Mouse (Mus musculus): Measurements from ENCODE around the gene Leprot.

The Leprot gene

GRCm38 (mm10) chr4:101656956-101657570 lies 9.5 kb downstream of the Leprot start:
- in situ Hi-C loops (cut with MboI; ENCODE audit: low sequenced_read_pairs) = loop anchor here (25.0 kb wide), 1 partner anchor 805 kb away; no protein-coding TSS in a partner anchor

DNA sequence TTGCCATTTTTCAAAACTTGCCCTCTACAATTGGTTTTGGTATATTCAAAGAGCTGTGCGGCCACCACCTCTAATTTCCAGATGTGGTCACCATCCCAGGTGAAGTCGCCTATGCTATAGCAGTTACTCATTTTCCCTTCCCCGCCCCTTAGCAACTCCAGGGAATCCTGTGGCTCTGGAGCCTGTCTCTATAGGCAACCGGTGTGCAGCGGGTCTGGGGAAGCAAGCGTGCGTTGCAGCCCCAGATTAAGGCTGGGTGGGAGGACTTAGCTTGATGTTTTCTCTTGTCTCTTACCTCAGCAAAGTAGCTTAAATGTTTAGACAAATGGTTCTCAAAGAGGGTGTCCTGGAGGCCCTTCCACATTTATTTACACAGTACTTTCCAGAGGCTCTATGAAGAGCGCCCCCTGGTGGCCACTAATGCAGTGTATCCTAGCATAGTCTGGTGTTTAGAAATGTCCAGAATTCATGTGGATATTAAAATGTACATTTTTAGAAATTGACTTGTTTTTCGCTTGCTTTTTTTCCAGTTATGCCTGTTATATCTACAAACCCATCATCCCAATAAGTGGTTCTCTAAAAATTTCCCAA lies 16.7 kb downstream of the Leprot start:
- in situ Hi-C loops (cut with MboI; ENCODE audit: low sequenced_read_pairs) = loop anchor here (25.0 kb wide), 1 partner anchor 798 kb away; no protein-coding TSS in a partner anchor

- in situ Hi-C loops (cut with MboI; ENCODE audit: low sequenced_read_pairs) = loop anchor here (25.0 kb wide), 1 partner anchor 798 kb away; no protein-coding TSS in a partner anchor
Measured at GRCm38 (mm10) chr4:101664766-101665165, 17.2 kb downstream of the Leprot start.

DNA sequence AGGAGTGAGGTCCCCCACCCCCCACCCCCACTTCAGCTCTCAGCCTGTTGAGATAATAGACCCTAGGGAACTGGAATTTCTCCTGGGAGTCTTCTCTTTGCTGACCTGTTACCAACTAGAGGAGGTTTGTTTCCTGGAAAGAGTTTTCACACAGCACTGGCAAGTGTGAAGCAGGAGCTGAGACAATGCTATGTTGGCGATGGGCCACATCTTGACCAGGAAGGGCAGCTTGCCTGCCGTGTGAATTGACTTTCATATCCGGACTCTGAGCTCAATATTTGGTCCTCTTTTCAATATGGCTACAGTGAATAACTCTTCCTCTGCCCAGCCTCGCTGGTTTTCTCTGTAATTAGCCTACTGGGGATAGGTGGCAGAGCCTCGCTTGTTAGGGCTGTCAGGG lies 21.6 kb downstream of the Leprot start:
- in situ Hi-C loops (cut with MboI; ENCODE audit: low sequenced_read_pairs) = loop anchor here (25.0 kb wide), 1 partner anchor 793 kb away; no protein-coding TSS in a partner anchor

- in situ Hi-C loops (cut with MboI; ENCODE audit: low sequenced_read_pairs) = loop anchor here (25.0 kb wide), 1 partner anchor 792 kb away; no protein-coding TSS in a partner anchor
Measured at GRCm38 (mm10) chr4:101669811-101670210, 22.3 kb downstream of the Leprot start.

DNA sequence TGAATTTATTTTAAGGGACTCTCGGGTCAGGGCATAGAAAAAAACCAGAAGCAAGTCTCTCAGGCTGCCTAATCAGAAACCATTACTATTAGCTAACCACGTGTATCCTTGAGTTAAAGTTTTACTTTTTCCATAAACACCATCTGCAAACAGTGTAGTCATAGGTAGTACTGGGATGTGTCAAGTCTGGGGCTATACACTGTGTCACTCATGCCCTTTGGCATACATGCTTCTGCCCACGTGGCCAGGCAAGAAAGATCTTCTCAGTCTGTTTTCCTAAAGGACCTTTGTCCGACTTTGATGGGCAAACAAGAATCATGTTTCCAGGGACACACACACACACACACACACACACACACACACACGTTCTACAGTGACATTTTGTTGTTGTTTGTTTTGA lies 27.3 kb downstream of the Leprot start:
- in situ Hi-C loops (cut with MboI; ENCODE audit: low sequenced_read_pairs) = loop anchor here (25.0 kb wide), 1 partner anchor 788 kb away; no protein-coding TSS in a partner anchor

DNA sequence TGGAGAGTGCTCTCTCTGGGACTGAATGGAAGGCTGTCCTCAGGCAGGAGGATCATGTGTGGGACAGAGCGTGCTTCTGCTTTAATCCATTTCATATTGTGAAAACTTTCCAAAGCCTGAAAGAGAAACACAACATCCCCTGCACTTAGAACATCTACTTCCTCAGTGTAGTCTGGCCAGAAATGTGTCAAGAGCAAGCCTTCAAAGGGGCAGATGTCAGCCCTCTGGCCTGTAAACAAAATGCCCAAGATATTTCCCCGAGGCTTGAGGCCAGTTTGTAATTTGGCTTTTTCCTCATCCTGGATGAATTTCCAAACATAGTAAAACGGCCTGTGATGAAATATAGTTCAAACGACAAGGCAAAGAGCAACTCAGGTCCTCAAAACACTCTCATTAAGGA lies 28.2 kb downstream of the Leprot start:
- in situ Hi-C loops (cut with MboI; ENCODE audit: low sequenced_read_pairs) = no loop called here

DNA sequence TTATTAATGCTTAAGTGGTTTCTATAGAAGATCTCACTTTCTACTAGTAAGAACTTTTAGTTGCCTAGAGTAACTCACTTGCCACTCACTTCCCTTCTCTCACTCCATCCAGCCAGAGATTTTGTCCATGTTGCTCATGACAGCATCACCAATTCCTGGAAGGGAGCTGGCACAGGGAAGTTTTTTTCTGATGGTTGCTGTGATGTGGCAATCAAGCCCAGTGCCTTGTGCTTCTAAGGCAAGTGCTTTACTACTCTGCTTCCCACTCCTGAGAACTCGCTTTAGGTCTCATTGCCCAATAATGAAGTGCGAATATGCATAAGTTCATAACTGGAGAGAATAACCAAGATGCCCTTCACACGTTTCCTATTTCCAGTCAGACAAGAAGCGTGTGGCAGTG lies 35.1 kb downstream of the Leprot start:
- in situ Hi-C loops (cut with MboI; ENCODE audit: low sequenced_read_pairs) = no loop called here

GRCm38 (mm10) chr4:101683086-101683485 lies 35.6 kb downstream of the Leprot start:
- in situ Hi-C loops (cut with MboI; ENCODE audit: low sequenced_read_pairs) = no loop called here

GRCm38 (mm10) chr4:101684821-101685220 lies 37.3 kb downstream of the Leprot start:
- in situ Hi-C loops (cut with MboI; ENCODE audit: low sequenced_read_pairs) = no loop called here

- in situ Hi-C loops (cut with MboI; ENCODE audit: low sequenced_read_pairs) = no loop called here
Measured at GRCm38 (mm10) chr4:101686227-101686810, 38.8 kb downstream of the Leprot start.

GRCm38 (mm10) chr4:101689241-101689640 lies 41.7 kb downstream of the Leprot start:
- in situ Hi-C loops (cut with MboI; ENCODE audit: low sequenced_read_pairs) = no loop called here

DNA sequence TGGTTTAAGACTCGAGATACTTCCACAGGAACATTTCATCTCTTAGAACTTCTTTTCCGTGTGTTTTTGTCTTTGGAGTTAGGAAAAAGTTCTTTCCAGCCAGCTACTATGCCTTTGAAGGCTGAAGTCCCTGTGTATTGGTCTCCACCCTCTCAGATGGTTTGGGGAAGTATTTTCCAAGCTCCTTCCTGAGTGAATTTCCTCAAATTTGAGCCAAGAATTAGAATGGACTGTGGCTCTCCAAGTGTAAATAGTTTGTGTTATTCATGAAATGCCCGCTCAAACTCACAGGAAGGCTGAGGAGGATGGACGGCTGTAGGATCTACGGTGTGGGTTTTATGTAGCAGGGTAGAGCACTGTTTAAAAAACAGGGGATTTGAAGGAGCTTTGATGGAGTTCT lies 42.1 kb downstream of the Leprot start:
- in situ Hi-C loops (cut with MboI; ENCODE audit: low sequenced_read_pairs) = no loop called here

- in situ Hi-C loops (cut with MboI; ENCODE audit: low sequenced_read_pairs) = no loop called here
Measured at GRCm38 (mm10) chr4:101692892-101693291, 45.4 kb downstream of the Leprot start.

- in situ Hi-C loops (cut with MboI; ENCODE audit: low sequenced_read_pairs) = no loop called here
Measured at GRCm38 (mm10) chr4:101694529-101694928, 47.0 kb downstream of the Leprot start.

DNA sequence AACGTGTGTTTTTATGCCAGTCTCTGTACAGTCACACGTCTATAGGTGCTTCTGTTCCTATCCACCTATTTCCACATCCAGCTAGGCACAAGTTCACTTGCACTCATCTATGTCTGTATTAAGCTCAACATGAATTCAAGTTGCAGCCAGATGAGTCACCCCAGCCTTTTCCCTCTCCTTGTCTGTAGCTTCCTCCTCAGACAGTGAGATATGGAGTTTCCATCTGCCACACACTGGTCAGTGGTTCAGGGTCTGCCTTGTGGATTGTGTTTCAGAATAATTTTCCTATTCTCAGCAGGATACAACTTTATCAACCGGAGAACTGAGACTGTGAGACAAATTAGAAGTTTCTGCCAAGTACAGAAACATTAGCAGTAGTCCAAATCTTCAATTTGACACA lies 49.7 kb downstream of the Leprot start:
- in situ Hi-C loops (cut with MboI; ENCODE audit: low sequenced_read_pairs) = no loop called here

- in situ Hi-C loops (cut with MboI; ENCODE audit: low sequenced_read_pairs) = no loop called here
Measured at GRCm38 (mm10) chr4:101699423-101699822, 51.9 kb downstream of the Leprot start.

- in situ Hi-C loops (cut with MboI; ENCODE audit: low sequenced_read_pairs) = no loop called here
Measured at GRCm38 (mm10) chr4:101700892-101701640, 53.5 kb downstream of the Leprot start.

DNA sequence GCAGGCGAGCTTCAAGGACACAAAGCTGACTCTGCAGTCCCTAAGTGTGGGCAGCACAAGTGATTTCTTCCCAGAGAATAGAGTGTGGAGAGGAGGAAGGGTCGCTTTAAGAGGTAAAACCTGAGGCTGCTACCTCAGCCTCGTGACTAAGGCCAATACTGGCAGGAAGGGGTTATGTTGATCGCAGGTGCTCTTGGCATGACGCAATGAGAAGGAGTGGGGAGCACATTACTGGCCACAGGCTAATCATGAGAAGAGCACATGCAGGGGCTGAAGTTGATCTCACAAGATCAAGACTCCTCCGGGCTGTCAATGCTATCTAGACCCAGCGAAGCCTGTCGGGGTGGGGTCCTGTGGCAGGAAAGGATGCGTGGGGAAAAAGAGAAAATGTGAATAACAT lies 57.8 kb downstream of the Leprot start:
- in situ Hi-C loops (cut with MboI; ENCODE audit: low sequenced_read_pairs) = no loop called here

GRCm38 (mm10) chr4:101707234-101707633 lies 59.7 kb downstream of the Leprot start:
- in situ Hi-C loops (cut with MboI; ENCODE audit: low sequenced_read_pairs) = no loop called here

DNA sequence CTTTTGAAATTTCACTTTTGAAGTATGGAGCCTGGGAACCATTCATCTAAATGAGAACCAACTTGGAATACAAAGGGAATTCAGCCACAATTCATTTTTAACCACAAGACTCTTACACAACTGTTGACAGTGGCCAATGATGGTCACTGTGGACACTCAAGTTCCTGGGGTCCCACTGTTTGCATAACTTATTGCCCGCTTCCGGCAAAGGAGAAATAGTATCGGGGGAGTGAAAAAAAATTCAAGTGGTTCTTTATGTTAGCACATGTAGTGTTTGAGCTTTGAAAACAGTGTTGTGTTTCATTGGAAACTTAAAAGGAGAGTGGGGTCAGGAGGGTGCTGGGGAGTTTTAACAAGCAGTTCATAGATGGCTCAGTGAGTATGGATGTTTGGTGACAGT lies 60.4 kb downstream of the Leprot start:
- in situ Hi-C loops (cut with MboI; ENCODE audit: low sequenced_read_pairs) = no loop called here

Measured in CH12F3 (cell line).